Mouse (Mus musculus): Measurements from ENCODE around the gene Ptdss2. TPM values are rescaled to one million over a fixed set of nuclear protein-coding genes. Genes with fewer than 3 reads are reported as not detected.

The Ptdss2 gene
- polyA plus RNA-seq (2017; shearing (Covaris generic)), result 4.1 TPM

DNA sequence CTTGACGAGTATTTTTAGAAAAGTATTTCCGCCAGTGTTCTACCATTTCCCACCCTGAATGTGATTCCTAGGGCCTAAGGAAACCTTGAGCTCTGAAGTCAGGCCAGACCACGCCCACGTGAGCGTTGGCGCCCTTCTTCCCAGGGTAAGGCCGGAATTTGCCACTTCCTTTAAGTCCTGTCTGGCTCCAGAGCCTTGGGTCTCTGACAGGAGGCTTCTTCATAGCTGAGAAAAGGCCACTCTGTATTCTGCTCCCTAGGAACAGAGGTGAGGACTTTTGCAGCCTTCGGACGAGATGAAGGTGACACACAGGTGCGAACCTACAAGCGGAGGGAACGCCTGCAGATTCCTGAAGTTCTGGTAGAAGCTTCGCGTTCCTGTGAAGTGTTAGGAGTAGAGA, at the start of gene Ptdss2:
Gene Ptdss2 (plus strand): TSS at position 138 of the 400 bp plus-strand sequence.

GRCm38 (mm10) chr7:141077841-141078240, 44.3 kb upstream of the Ptdss2 start, which contains the start of gene Pkp3:
Gene Pkp3, plus strand, starts transcription at chr7:141078218.

DNA sequence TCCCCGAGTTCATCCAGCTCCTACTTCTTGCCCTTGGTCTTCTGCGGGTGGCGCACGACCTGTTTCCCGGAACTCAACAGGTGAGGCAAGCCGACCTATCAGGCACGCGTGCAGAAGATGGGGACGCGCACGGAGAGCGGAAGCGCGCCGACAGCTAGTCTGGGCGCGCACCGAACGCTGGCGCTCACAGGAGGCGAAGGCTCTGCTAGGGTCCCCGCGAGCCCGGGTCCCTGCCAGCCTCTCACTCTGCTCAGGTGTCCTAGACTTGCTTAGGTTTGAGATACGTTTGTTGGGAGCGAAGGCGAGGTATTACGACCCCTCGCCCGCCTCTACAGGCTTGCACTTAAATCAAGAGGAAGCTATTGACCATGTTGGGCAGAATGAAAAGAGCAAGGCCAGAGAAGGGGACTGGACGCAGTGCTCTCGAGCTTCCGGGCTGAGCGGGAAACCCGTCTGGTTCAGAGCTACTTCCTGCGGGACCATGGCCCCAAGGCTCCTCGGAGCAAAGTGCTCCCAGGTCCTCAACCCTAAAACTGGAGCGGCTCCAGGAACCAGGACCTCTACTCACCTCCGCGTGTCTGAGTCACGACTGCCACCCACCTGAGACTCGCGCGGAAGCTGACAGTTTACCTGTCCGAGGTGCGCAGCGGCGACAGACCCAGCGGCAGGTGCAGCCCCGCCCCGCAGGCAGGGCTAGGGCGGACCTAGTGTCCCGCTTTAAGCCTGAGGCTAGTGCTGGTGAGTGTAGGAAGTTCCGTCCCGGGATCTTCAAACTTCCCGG, 22.1 kb upstream of the Ptdss2 start, which contains the start of gene Sigirr:
Gene Sigirr (minus strand): TSS at position 662 of the 781 bp plus-strand sequence.

GRCm38 (mm10) chr7:141117636-141118035, 4.5 kb upstream of the Ptdss2 start, which contains the start of gene Ano9:
Gene Ano9, minus strand, starts transcription at chr7:141117806.

GRCm38 (mm10) chr7:141172116-141173006, 50.2 kb downstream of the Ptdss2 start, which contains the start of gene Rnh1:
Gene Rnh1, minus strand, starts transcription at chr7:141172857.

DNA sequence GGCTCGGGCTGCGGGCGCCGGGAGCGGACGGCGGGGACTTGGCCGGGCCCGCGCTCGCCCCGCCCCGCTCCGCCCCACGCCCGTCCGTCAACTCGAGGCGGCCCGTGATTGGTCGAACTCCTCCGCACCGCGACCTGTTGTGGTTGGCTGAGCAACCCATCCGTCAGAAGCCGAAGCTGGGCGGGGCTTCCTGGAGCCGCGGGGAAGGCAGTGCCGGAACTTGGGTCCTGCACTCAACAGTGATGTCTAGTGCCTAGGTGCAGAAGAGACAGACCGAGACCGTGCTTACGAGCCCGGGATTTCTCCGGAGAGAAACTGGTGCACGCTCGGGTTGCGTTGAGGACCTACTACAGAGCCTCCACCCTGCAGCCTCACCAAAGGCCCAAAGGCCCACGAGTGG, 71.8 kb downstream of the Ptdss2 start, which contains the start of the genes Hras and Lrrc56:
Gene Hras (minus strand): TSS at position 58 of the 400 bp plus-strand sequence.
Gene Lrrc56 (plus strand): TSS at position 210 of the 400 bp plus-strand sequence.

Other genes with a start within 250 kb of the Ptdss2 start
- gene Psmd13, start 240.4 kb upstream of the Ptdss2 start, polyA plus RNA-seq (2017; shearing (Covaris generic)), result 145 TPM
- gene Sirt3, start 240.1 kb upstream of the Ptdss2 start, polyA plus RNA-seq (2017; shearing (Covaris generic)), result 2.6 TPM
- not detected for gene Cox8b, start 221.9 kb upstream of the Ptdss2 start, polyA plus RNA-seq (2017; shearing (Covaris generic))
- 0.11 TPM for gene Nlrp6, start 201.5 kb upstream of the Ptdss2 start, polyA plus RNA-seq (2017; shearing (Covaris generic))
- 9.2 TPM for gene Pgghg, start 181.0 kb upstream of the Ptdss2 start, polyA plus RNA-seq (2017; shearing (Covaris generic))
- not detected for gene Ifitm5, start 172.1 kb upstream of the Ptdss2 start, polyA plus RNA-seq (2017; shearing (Covaris generic))
- not detected for gene Gm45717, start 166.4 kb upstream of the Ptdss2 start, polyA plus RNA-seq (2017; shearing (Covaris generic))
- gene Ifitm2, start 166.4 kb upstream of the Ptdss2 start, polyA plus RNA-seq (2017; shearing (Covaris generic)), result 19.8 TPM
- gene Ifitm1, start 155.2 kb upstream of the Ptdss2 start, polyA plus RNA-seq (2017; shearing (Covaris generic)), result 8.4 TPM
- 9.4 TPM for gene Ifitm3, start 111.6 kb upstream of the Ptdss2 start, polyA plus RNA-seq (2017; shearing (Covaris generic))
- not detected for gene Ifitm6, start 104.5 kb upstream of the Ptdss2 start, polyA plus RNA-seq (2017; shearing (Covaris generic))
- not detected for gene Gm17387, start 93.3 kb upstream of the Ptdss2 start, polyA plus RNA-seq (2017; shearing (Covaris generic))
- 19.2 TPM for gene B4galnt4, start 61.3 kb upstream of the Ptdss2 start, polyA plus RNA-seq (2017; shearing (Covaris generic))
- gene Pkp3, start 44.2 kb upstream of the Ptdss2 start, polyA plus RNA-seq (2017; shearing (Covaris generic)), result 186 TPM
- gene Sigirr, start 21.8 kb upstream of the Ptdss2 start, polyA plus RNA-seq (2017; shearing (Covaris generic)), result 69.4 TPM
- not detected for gene Ano9, start 4.6 kb upstream of the Ptdss2 start, polyA plus RNA-seq (2017; shearing (Covaris generic))
- 81.9 TPM for gene Rnh1, start 50.5 kb downstream of the Ptdss2 start, polyA plus RNA-seq (2017; shearing (Covaris generic))
- 25.0 TPM for gene Hras, start 71.6 kb downstream of the Ptdss2 start, polyA plus RNA-seq (2017; shearing (Covaris generic))
- gene Lrrc56, start 71.8 kb downstream of the Ptdss2 start, polyA plus RNA-seq (2017; shearing (Covaris generic)), result 2.7 TPM
- gene Lmntd2, start 91.7 kb downstream of the Ptdss2 start, polyA plus RNA-seq (2017; shearing (Covaris generic)), result 13.5 TPM
- gene Rassf7, start 93.5 kb downstream of the Ptdss2 start, polyA plus RNA-seq (2017; shearing (Covaris generic)), result 6.5 TPM
- gene Phrf1, start 106.4 kb downstream of the Ptdss2 start, polyA plus RNA-seq (2017; shearing (Covaris generic)), result 95.3 TPM
- 405 TPM for gene Irf7, start 144.1 kb downstream of the Ptdss2 start, polyA plus RNA-seq (2017; shearing (Covaris generic))
- gene Cdhr5, start 154.4 kb downstream of the Ptdss2 start, polyA plus RNA-seq (2017; shearing (Covaris generic)), result not detected
- not detected for gene Sct, start 156.8 kb downstream of the Ptdss2 start, polyA plus RNA-seq (2017; shearing (Covaris generic))
- gene Drd4, start 169.6 kb downstream of the Ptdss2 start, polyA plus RNA-seq (2017; shearing (Covaris generic)), result not detected
- 53.6 TPM for gene Deaf1, start 205.3 kb downstream of the Ptdss2 start, polyA plus RNA-seq (2017; shearing (Covaris generic))
- gene Tmem80, start 205.4 kb downstream of the Ptdss2 start, polyA plus RNA-seq (2017; shearing (Covaris generic)), result 23.2 TPM
- gene Eps8l2, start 216.5 kb downstream of the Ptdss2 start, polyA plus RNA-seq (2017; shearing (Covaris generic)), result 0.23 TPM